Mouse (Mus musculus) kidney, adult 18-20 months (tissue): ENCODE measurements around the gene Mars.

Source experiments
- DNase-seq: peaks from one replicate; pipeline ENCODE4 v3.0.0; 2021

Gene Mars

GRCm38 (mm10) chr10:127261706-127262547 lies 49.7 kb downstream of the Mars start:
- DNase-seq, result no peak

DNA sequence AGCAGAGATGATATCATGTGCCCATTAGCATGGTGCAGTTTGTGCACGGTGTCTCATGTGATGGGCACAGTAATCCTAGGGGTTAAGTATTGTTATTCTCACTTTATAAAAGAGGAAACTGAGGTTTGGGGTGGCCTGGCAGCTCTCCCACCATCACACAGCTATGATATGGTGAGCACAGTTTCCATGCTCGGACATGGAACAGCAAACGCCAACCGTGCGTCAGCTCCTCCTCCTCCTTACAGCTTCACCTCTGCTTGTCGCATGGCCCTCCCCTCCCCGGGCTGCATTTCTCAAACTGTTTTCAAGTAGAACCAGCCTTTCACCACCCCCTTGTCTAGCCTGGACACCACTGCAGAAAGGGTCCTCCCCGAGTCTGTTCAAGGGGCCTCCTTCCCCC lies 53.1 kb downstream of the Mars start:
- DNase-seq, result no peak

GRCm38 (mm10) chr10:127257790-127258189 lies 53.8 kb downstream of the Mars start:
- DNase-seq, result no peak

DNA sequence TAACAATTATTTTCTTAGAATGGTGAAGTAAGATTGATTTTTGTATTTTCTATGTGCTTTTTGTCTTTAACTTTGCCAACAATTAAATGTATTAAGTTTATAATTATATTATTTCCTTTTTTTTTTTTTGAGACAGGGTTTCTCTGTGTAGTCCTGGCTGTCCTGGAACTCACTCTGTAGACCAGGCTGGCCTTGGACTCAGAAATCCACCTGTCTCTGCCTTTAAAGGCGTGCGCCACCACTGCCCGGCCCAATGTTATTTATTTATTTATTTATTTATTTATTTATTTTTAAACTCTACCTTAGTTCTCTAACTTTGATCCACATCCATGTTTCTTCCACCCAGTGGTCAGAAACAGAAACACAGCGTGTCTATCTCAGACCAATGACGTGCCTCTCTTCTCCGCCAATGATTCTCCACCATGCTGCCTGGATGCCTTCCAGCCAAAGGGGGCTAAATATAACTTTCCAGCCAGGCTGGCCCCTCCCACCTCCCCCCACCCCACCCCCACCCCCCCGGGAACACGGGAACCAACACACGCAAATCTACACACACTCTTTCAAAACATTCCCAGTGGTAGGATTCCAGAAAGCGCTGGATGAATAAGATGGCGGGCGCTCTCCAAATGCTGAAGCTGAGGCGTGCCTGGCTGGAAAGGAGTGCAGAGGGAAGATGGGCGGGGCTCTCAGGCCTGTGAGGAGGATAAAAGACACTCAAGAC lies 55.8 kb downstream of the Mars start:
- DNase-seq, result peak; percentile 52

- DNase-seq, result no peak
These were observed 60.8 kb downstream of the Mars start for GRCm38 (mm10) chr10:127250810-127251209.
